Mouse (Mus musculus) CD8-positive naive resting alpha-beta T cell, adult 2 months (primary cell): ENCODE results near the gene Tmem63a.
"Not testable (repeated sequence)": the region's sequence is repeated elsewhere in the genome, so short reads cannot be mapped to it uniquely, and the experiment has no call there.

Source experiments
- DNase-seq, 2 experiments: peaks; one replicate each; pipeline ENCODE4 v3.0.0; 2022; ENCODE audit warnings: low read depth in 2 of 2, low spot score in 2 of 2

Gene Tmem63a

DNA sequence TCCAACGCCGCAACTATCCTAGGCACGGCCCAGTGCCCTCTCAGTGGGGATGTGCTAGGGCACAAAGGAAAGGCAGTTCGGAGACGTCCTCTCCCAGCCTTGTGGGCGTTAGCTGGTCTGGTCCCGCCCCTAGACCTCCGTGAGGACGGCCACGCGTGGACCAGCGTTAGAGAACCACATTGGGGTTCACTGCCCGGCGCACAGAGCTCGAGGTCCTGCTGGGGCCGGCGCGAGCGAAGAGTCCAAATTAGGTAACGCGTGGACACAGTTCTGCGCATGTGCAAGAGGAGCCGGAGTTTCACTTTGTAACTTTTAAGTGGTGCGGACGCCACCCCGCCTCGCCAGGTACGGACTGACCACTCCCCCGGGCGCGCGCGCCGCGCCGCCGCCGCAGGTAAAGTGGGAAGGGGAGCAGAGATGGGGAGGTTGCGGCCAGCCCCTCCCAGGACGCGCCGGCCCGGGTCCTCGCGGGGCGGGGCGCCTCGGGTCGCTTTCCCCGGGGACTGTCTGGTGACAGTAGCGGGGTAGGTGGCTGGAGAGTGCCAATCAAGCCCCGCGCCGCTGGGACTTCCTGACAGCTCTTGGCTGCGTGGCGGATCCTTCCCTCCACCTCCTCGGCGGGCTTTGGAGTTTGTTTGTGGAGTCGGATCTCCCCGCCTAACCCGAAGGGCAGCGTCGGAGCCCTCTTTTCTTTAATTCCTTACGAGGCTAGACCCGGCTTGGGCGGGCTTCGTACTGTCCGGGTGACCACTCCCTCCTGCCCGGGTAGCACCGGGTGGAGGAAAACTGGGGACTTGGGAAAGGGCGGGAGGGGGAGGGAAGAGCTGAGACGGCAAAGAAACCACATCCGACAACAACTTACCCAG is at the start of gene Tmem63a:
Gene Tmem63a (plus strand): TSS at position 179 of the 866 bp plus-strand sequence.
- DNase-seq: peak; percentile 56 to 67

GRCm38 (mm10) chr1:180892808-180893207 is 49.3 kb upstream of the Tmem63a start, which contains the start of gene Lefty2:
Lefty2 (plus strand) TSS chr1:180893108.
- DNase-seq: no peak

DNA sequence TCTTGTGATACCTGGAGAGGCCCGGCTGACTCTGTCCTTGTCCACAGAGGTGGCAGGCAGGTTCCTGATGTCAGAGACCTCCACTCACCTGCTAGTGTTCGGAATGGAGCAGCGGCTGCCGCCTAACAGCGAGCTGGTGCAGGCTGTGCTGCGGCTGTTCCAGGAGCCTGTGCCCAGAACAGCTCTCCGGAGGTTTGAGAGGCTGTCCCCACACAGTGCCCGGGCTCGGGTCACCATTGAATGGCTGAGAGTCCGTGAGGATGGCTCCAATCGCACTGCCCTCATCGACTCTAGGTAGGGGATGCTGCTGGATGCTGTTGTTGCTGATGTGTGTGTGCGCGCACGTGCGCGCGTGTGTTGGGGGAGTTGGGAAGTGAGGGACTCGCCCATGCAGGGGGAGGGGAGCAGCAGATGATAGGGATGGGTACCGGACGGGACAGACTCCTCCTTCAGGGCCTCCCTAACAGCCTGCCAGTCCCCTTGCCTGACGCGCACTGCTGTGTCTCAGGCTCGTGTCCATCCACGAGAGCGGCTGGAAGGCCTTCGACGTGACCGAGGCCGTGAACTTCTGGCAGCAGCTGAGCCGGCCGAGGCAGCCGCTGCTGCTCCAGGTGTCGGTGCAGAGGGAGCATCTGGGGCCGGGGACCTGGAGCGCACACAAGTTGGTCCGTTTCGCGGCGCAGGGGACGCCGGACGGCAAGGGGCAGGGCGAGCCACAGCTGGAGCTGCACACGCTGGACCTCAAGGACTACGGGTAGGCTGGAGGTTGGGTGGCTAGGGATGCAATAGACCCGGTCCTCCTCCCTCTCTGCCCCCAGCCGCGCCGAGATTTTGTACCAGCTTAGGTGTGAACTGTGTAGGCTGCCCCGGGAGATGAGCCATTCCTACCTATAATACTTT is 47.8 kb upstream of the Tmem63a start:
- not testable (repeated sequence) for DNase-seq

GRCm38 (mm10) chr1:180901107-180901506 is 41.0 kb upstream of the Tmem63a start:
- DNase-seq: peak in 1 of 2 experiments; percentile 61

GRCm38 (mm10) chr1:180902915-180903314 is 39.2 kb upstream of the Tmem63a start:
- no peak for DNase-seq

- no peak for DNase-seq
These were observed 38.5 kb upstream of the Tmem63a start for GRCm38 (mm10) chr1:180903666-180904038.

GRCm38 (mm10) chr1:180904039-180904814 is 37.9 kb upstream of the Tmem63a start, which contains the start of gene Pycr2:
Pycr2 (plus strand) TSS chr1:180904293.
- DNase-seq: peak; percentile 83 to 90

- DNase-seq: no peak
These were observed 37.4 kb upstream of the Tmem63a start for GRCm38 (mm10) chr1:180904815-180905080.

- no peak for DNase-seq
These were observed 36.8 kb upstream of the Tmem63a start for GRCm38 (mm10) chr1:180905307-180905706.

DNA sequence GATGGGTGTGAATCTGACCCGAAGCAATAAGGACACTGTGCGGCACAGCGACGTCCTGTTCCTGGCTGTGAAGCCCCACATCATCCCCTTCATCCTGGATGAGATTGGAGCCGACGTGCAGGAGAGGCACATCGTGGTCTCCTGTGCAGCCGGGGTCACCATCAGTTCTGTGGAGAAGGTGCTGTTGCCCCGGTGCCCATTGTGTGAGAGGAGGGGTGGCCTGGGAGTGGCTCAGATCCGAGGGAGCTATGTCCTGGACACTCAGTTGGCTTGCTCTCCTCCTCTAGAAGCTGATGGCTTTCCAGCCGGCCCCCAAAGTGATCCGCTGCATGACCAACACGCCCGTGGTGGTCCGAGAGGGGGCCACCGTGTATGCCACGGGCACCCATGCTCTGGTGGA is 36.3 kb upstream of the Tmem63a start:
- no peak for DNase-seq

DNA sequence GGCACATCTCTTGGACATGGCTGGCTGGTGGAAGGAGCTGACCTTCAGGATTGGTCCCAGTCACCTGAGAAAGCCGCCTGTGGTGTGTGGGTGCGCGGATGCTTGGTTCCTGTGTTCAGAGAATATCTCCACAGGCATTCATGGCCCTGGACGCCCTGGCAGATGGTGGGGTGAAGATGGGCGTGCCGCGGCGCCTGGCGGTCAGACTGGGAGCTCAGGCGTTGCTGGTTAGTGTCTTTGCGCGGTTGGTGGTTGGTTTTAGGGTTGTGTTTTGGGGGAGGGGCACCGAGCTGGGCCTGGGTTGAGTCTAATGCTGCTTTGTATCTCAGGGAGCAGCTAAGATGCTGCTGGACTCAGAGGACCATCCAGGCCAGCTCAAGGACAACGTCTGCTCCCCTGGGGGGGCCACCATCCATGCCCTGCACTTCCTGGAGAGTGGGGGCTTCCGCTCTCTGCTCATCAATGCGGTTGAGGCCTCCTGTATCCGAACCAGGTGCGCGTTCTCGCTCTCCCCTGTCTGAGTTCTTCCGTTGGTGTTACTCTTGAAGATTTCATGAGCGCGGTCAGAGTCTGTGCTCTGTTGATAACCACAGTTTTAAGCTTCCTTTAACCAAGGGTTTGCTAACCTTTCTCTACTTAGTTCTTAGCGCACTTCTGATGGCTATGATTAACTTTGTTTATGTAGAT is 35.5 kb upstream of the Tmem63a start:
- no peak for DNase-seq

DNA sequence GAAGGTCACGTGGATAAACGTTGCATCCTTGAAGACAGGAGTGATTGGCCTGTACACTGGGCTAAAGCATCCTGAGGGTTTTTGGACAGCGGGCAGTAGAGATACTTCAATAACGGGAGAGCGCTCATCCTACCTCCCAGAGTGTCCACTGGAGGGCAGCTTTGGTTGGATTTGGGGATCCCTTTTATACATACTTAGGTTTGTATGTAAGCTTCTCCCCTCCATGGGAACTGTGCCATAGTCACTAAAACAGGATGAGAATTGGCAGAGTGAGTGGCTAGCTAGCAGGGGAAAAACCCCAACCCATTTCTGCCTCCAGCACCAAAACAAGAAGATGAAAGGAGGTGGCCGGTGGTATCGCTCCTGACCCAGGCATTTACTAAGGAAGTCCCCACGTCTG is 31.0 kb upstream of the Tmem63a start:
- no peak for DNase-seq

- DNase-seq: peak; percentile 60 to 69
These were observed 30.4 kb upstream of the Tmem63a start for GRCm38 (mm10) chr1:180911653-180912287.

DNA sequence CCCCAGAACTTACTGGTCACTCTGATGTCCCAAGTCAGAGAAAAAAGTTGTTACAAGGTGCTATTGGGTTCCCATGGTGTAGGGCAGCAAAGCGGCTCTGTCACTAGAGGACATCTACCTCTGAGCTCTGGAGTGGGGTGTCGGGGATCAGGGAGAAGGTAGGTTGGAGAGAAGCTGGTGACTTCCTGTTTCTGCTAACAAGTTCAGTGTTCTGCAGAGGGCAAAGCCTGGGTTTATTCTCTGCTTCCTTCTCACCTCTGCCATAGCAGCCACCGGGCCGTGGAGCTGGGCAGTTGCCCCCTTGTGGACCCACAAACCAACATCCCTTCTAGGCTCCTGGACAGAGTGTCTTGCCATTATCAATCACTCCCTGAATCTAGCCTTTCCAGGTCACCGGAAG is 29.4 kb upstream of the Tmem63a start:
- no peak for DNase-seq

- no peak for DNase-seq
These were observed 28.3 kb upstream of the Tmem63a start for GRCm38 (mm10) chr1:180913797-180914196.

DNA sequence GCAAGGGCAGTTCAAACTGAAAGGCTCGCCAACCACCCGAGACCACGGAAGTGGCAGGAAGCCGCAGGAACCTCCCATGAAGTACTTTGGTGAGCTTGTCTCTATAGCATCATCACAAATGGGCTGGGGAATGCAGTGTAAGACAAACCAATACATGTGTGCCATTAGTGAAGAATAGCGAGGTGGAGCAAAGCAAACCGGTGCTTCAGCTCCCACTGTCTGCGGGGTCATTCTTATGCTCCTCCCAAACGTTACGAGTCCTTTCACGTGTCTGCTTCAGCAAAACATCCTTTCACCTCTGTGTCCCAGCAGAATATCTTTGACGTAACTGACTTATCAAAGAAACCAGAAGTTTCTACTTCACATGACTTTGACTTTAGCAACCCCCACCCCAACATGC is 25.7 kb upstream of the Tmem63a start:
- DNase-seq: peak; percentile 57 to 59

- no peak for DNase-seq
These were observed 25.1 kb upstream of the Tmem63a start for GRCm38 (mm10) chr1:180917053-180917452.

- DNase-seq: no peak
These were observed 22.5 kb upstream of the Tmem63a start for GRCm38 (mm10) chr1:180919686-180920085.

- DNase-seq: no peak
These were observed 19.7 kb upstream of the Tmem63a start for GRCm38 (mm10) chr1:180922273-180923048.
